Mouse (Mus musculus): ENCODE measurements around the gene Dand5.

DNA sequence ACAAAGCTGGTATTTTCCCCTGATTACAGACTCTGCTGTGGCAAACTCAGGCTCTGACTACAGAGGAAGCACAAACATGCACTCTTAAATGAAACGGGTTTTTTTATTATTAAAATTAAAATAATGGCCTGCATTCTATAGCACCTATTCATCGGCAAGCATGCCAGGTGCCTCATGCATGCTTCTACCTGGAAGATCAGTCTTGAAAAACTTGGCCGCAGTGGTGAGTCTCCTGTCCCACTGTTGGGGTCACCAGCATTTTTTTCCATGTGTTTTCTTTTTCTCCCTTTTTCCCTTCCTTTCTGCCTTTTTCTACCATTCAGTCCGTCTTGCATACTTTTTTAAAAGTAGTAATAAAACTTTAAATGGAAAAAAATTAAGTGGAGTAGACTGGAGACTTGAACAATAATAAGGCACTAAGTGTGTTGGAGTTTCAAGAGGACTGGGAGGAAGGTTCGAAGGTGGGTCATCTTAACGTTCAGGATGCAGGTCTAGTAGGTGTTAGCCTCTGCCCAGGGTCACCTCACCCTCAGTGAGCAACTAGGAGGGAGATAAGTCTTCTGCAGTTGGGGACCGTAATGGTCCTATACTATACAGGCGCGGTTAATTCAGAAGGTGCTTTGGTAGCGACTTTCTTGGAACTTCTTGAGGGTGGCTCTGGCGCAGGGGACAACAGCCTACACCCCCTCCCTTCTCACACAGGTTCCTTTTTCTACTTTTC is 39.3 kb downstream of the Dand5 start:
- no peak for TF ChIP-seq CTCF (IDR thresholded peaks at IDR 0.05; ENCODE audit: low read depth, low read length)
- TF ChIP-seq POLR2A (IDR thresholded peaks at IDR 0.05; ENCODE audit: extremely low read depth, insufficient read depth, low read length) = no peak

All from liver, adult 2 months (tissue).